Mouse (Mus musculus): ENCODE data around the gene Vmn1r121.
"Not testable (repeated sequence)": the region's sequence is repeated elsewhere in the genome, so short reads cannot be mapped to it uniquely, and the experiment has no call there.

Gene Vmn1r121

GRCm38 (mm10) chr7:21098413-21098812 lies at the start of gene Vmn1r121:
Vmn1r121 (minus strand) TSS chr7:21098513.
- not testable (repeated sequence) for DNase-seq (ENCODE audit: extremely low read depth, low read depth)

- DNase-seq (ENCODE audit: extremely low read depth, low read depth), result not testable (repeated sequence)
Observed at GRCm38 (mm10) chr7:21134028-21134427, 35.7 kb upstream of the Vmn1r121 start, which contains the start of gene Vmn1r122. Vmn1r122 (minus strand) TSS chr7:21134128.

GRCm38 (mm10) chr7:21053684-21054083 lies 44.6 kb downstream of the Vmn1r121 start, which contains the start of gene Vmn1r120:
Vmn1r120 (minus strand) TSS chr7:21053784.
- DNase-seq (ENCODE audit: extremely low read depth, low read depth), result not testable (repeated sequence)

Data from MEL-GATA-1-ER (cell line).